Mouse (Mus musculus): ENCODE measurements around the gene Aimp2. TPM values are rescaled to one million over a fixed set of nuclear protein-coding genes. Genes with fewer than 3 reads are reported as not detected.

The Aimp2 gene
- 49.3 and 49.4 TPM in 2 replicates for polyA plus RNA-seq (2015; fragmentation: Nextera tagmentation; extraction: Ambion mirVana)

DNA sequence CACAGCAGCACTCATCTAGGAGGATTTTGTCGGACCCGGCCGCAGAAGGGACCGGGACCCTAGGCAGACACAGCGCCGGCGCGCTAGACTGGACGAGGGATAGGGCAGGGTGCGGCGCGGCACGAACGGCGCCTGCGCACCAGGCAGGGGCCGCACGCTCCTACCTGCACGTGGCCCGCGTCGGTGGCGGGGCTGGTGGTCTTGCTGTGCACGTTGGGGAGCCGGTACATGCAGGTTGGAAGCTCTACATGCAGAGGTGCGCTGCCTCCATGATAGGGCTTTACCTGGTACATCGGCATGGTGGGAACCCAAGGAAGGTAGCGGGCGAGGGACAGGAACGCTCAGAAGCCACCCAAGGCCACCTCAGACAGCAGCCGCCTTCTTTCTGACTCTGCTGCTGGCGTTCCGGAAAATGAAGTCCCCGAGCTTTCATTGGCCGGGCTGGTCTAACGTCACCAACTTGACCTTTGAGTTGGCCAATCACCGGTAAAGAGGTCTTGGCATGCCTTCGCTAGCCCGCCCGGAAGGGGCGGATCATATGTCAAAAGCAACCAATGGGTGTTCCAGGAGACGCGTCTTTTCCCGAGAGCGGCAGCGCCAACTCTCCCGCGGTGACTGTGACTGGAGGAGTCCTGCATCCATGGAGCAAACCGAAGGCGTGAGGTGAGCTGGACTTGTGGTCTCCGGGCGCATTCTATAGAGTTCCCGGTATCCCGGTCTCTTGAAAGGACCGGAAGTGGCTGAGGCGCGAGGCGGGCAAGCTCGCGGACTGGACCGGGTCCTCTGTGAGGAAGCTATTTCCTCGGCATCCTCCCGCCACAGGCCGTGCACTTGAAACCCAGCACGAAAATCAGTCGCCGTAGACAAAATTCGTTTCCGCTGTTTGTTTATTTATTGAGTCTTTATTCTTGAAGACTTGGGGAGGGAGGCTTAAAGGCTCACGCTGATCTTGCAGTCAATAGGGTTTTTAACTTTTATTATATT lies at the start of gene Aimp2, which contains the start of gene Pms2:
Gene Aimp2 (minus strand): TSS at position 431 of the 984 bp plus-strand sequence.
Gene Pms2 (plus strand): TSS at position 548 of the 984 bp plus-strand sequence.

DNA sequence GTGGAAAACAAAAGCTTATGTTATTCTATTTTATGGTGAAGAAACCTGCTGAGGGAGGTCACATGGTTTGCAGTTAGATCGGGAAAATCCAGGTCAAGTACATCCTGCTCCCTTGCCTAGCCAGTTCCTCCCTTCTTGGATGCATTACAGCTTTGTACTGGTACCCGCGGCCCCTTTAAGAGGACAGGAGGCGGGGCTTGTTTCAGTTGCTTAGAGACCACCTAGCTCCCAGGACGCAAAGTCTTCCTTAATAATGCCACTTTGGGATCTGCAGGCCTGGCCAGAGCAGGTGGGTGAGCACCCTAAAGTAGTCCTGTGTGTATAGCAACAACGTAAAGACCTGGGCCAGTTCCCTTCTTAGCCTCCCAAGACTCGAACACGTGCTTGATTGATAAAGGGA lies 23.2 kb upstream of the Aimp2 start, which contains the start of gene Rsph10b:
Gene Rsph10b (plus strand): TSS at position 205 of the 400 bp plus-strand sequence.

DNA sequence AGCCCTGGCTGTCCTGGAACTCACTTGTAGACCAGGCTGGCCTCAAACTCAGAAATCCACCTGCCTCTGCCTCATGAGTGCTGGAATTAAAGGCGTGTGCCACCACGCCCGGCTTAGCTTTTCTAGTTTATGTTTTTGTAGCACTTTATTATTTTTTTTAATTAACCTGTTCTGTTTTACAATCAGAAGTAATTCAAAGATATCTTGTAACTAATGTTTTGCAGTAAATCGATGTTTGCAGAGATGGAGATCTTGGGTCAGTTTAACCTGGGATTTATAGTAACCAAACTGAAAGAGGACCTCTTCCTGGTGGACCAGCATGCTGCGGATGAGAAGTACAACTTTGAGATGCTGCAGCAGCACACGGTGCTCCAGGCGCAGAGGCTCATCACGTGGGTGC lies 18.2 kb upstream of the Aimp2 start, which contains the start of gene Gm42421:
Gene Gm42421 (plus strand): TSS at position 301 of the 400 bp plus-strand sequence.

DNA sequence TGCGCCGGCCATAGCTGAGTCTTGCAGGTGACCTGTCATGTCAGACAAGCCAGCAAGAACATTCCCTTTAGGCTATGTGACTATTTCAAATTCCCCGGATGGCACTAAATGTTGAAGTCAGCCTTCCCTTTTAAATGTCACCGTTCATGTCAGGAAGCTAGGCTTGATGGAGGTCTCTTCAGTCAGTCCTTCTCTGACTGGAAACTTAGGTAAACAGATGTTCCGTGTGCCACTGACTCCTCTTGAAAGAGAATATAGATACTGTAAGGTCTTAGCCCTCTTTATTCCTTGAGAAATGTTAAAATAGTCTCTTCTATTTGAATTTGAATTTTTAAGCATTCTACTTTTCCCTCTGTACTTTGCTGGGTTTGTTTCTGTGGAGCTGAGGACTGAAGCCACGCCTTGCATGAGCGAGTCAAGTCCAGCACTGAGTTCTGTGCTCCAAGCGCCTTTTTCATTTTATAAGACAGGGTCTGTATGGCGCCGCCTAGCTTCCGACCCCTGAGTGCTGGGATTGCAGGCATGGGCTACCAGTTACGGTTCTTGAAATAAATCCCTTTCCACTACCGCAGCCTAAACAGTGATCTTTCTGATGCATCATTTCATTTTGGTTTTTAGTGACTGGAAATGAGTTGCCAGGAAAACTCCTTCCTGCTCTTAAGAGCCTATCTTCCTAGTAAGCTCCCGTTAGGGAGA lies 11.9 kb downstream of the Aimp2 start, which contains the start of gene Ankrd61:
Gene Ankrd61 (minus strand): TSS at position 51 of the 696 bp plus-strand sequence.

Other genes starting within 250 kb of the Aimp2 start
- gene Usp42, start 177.6 kb downstream of the Aimp2 start, polyA plus RNA-seq (2015; fragmentation: Nextera tagmentation; extraction: Ambion mirVana): 4.4 and 6.7 TPM in 2 replicates
- gene Eif2ak1, start 92.1 kb downstream of the Aimp2 start, polyA plus RNA-seq (2015; fragmentation: Nextera tagmentation; extraction: Ambion mirVana): 85.4 and 94.2 TPM in 2 replicates
- gene Ankrd61, start 12.2 kb downstream of the Aimp2 start, polyA plus RNA-seq (2015; fragmentation: Nextera tagmentation; extraction: Ambion mirVana): 0.29 and 0.45 TPM in 2 replicates
- 20.4 and 22.8 TPM in 2 replicates for gene Pms2, start 117 bp upstream of the Aimp2 start, polyA plus RNA-seq (2015; fragmentation: Nextera tagmentation; extraction: Ambion mirVana)
- gene Gm42421, start 18.3 kb upstream of the Aimp2 start, polyA plus RNA-seq (2015; fragmentation: Nextera tagmentation; extraction: Ambion mirVana): 0.27 and 1.2 TPM in 2 replicates
- 0.93 and 1.2 TPM in 2 replicates for gene Rsph10b, start 23.2 kb upstream of the Aimp2 start, polyA plus RNA-seq (2015; fragmentation: Nextera tagmentation; extraction: Ambion mirVana)
- 54.7 and 55.0 TPM in 2 replicates for gene Ccz1, start 105.0 kb upstream of the Aimp2 start, polyA plus RNA-seq (2015; fragmentation: Nextera tagmentation; extraction: Ambion mirVana)
- gene Ocm, start 116.8 kb upstream of the Aimp2 start, polyA plus RNA-seq (2015; fragmentation: Nextera tagmentation; extraction: Ambion mirVana): 0.21 TPM in 1 of 2 replicates, not detected in the other
- gene Lmtk2, start 190.6 kb upstream of the Aimp2 start, polyA plus RNA-seq (2015; fragmentation: Nextera tagmentation; extraction: Ambion mirVana): 2.7 and 3.0 TPM in 2 replicates